Mouse (Mus musculus) liver, embryonic 16.5 days (tissue): ENCODE results near the gene Pknox2. TPM values are rescaled to one million over a fixed set of nuclear protein-coding genes. Genes with fewer than 3 reads are reported as not detected.

ENCODE experiments used
- ATAC-seq: fragments of 200-750 bp; cut with Nextera tagmentation; 2 replicates; pipeline ENCODE4 v1.8.0; 2017; ENCODE audit warnings: low read depth, mild to moderate bottlenecking, moderate number of reproducible peaks, moderate library complexity
- H3K27ac ChIP-seq: fragments of 300-500 bp; sonication (generic); 2 replicates; pipeline ENCODE4 v1.5.1; 2014; ENCODE audit warnings: mild to moderate bottlenecking, low read length
- H3K27me3 ChIP-seq: fragments of 300-500 bp; sonication (generic); 2 replicates; pipeline ENCODE4 v1.6.1; 2014; ENCODE audit warnings: low read depth, low read length, mixed read lengths; ENCODE audit not compliant: control insufficient read depth, insufficient read depth
- H3K36me3 ChIP-seq: fragments of 300-500 bp; sonication (generic); 2 replicates; pipeline ENCODE4 v1.6.1; 2014; ENCODE audit warnings: mild to moderate bottlenecking; ENCODE audit not compliant: control insufficient read depth, insufficient read depth
- H3K4me1 ChIP-seq: fragments of 300-500 bp; sonication (generic); 2 replicates; pipeline ENCODE4 v1.6.1; 2014; ENCODE audit warnings: low read depth, low read length, mixed read lengths; ENCODE audit not compliant: control insufficient read depth
- H3K4me2 ChIP-seq: fragments of 300-500 bp; sonication (generic); 2 replicates; pipeline ENCODE4 v1.6.1; 2014; ENCODE audit warnings: low read depth, low read length, mixed read lengths
- H3K4me3 ChIP-seq: fragments of 300-500 bp; sonication (generic); 2 replicates; pipeline ENCODE4 v1.5.1; 2014; ENCODE audit warnings: low read depth, mild to moderate bottlenecking, low read length
- H3K9ac ChIP-seq: fragments of 300-500 bp; sonication (generic); 2 replicates; pipeline ENCODE4 v1.6.1; 2014; ENCODE audit warnings: low read depth, low read length
- H3K9me3 ChIP-seq: fragments of 300-500 bp; sonication (generic); replicated peaks from 2 replicates; pipeline ENCODE4 v1.6.1; 2016; ENCODE audit warnings: low read length; ENCODE audit not compliant: control insufficient read depth
- WGBS: fragments of 180-500 bp; shearing (Covaris S2); extraction: QIAGEN DNeasy Blood & Tissue Kit; methylation state at CpG from one replicate; pipeline ENCODE4 v1.1.7; 2014; ENCODE audit not compliant: insufficient replicate concordance; 5-methylcytosine and 5-hydroxymethylcytosine counted together
- polyA plus RNA-seq: library from polyadenylated mRNA; unstranded; fragments of >200 nt; fragmentation: Nextera tagmentation; extraction: Ambion mirVana; gene quantifications from 2 replicates; pipeline ENCODE4 v1.2.1, GENCODE M21; 2015

Gene Pknox2
- polyA plus RNA-seq, 1 experiment from 2014 or later: 0.50 TPM

DNA sequence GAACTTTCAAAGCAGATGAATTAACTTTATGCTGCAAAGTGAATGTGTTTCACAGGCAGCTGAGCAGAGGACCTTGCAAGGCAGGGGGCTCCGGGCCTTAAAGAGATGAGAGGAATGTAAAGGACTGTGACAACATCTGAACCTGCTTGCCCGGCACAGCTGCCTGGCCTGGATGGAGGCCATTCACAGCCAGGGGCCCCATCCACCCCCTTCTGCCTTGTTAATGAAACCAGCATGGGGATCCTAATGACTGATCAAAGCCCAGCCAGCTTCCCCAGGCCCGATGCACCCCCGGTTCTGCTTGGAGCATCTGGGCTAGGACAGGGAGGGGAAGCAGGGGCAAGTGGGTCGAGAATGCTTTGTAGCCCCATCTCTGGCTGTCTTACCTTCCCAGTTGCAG is 183.0 kb downstream of the Pknox2 start:
- H3K36me3 ChIP-seq: no peaks in the 10 kb centered on the region
- H3K4me3 ChIP-seq: no peak overlapping the region
- H3K27ac ChIP-seq: no peak overlapping the region
- no peaks in the 10 kb centered on the region for H3K27me3 ChIP-seq
- WGBS: 29% methylated on average over 5 of the region's 5 CpGs
- no peak overlapping the region for H3K9ac ChIP-seq
- ATAC-seq: no peak
- no peak overlapping the region for H3K4me2 ChIP-seq
- H3K4me1 ChIP-seq: no peaks in the 10 kb centered on the region
- H3K9me3 ChIP-seq: no peaks in the 10 kb centered on the region

DNA sequence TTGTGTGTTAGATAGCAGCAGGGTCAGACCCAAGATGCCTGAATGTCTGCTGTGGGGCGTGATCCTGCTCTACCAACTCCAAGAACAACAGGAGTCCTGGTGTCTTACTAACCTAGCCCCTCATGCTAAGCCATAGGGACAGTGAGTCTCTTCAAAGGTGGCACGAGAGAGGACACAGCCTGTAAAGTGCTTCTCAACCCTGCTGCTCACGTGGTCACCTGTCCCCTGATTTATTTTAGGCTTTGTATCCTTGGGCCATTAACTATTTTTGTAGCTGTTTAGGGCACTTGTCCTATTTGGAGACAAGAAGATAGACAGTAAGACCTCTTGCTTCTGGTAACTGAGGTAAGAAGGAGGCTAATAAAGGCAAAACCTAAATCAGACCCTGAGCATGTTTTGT is 183.7 kb downstream of the Pknox2 start:
- no peak for ATAC-seq
- Histone ChIP-seq H3K4me2 (no peak overlapping the region), H3K27ac (no peak overlapping the region), H3K9me3 (no peaks in the 10 kb centered on the region), H3K4me3 (no peak overlapping the region), H3K27me3 (no peaks in the 10 kb centered on the region), H3K9ac (no peak overlapping the region), H3K4me1 (no peaks in the 10 kb centered on the region), H3K36me3 (no peaks in the 10 kb centered on the region)
- WGBS: 39% methylated on average over 3 of the region's 3 CpGs

DNA sequence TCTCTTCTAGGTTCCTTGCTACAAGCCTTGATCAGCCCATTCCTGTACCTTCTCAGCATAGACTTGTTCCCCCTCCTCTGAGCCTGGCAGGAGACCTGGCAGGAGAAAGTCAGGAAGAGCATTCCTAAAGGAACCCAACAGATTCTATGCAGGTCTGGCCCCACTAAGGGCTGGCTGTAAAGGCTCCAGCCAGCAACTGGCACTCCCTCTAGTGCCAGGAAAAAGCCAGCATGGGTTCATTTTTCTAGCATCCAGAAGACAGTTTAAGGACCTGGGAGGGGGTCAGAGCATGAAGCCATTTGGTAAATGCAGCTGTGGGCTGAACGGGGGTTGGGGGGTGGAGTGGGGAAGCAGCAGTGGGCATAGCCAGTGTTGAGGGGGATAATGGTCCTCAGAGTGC is 185.3 kb downstream of the Pknox2 start:
- Histone ChIP-seq H3K4me3 (no peak overlapping the region), H3K27ac (no peak overlapping the region), H3K4me2 (no peak overlapping the region), H3K4me1 (no peaks in the 10 kb centered on the region), H3K27me3 (no peaks in the 10 kb centered on the region), H3K36me3 (no peaks in the 10 kb centered on the region), H3K9ac (no peak overlapping the region), H3K9me3 (no peaks in the 10 kb centered on the region)
- no peak for ATAC-seq
- 31% methylated on average over 1 of the region's 1 CpGs for WGBS

DNA sequence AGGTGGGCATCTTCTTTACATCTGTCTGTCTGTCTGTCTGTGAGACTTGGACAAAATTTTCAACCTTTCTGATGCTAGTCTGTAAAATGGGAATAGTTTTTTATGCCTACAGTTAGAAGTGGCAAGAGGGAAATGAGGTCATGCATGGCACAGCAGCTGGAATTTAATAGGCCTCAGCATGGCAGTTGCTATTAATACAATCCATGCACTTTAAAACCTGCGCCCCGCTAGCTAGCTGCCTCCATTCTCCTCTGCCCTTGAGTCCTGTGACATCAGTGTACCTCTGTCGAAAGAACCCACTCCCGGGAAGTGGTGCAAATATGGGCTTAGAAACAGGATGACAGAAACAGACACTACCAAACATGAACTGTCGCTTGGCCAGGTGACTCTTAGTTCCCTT is 186.1 kb downstream of the Pknox2 start:
- Histone ChIP-seq H3K4me1 (no peaks in the 10 kb centered on the region), H3K27ac (no peak overlapping the region), H3K27me3 (no peaks in the 10 kb centered on the region), H3K9ac (no peak overlapping the region), H3K36me3 (no peaks in the 10 kb centered on the region), H3K9me3 (no peaks in the 10 kb centered on the region), H3K4me2 (no peak overlapping the region), H3K4me3 (no peak overlapping the region)
- no peak for ATAC-seq
- WGBS: 64% methylated on average over 5 of the region's 5 CpGs

DNA sequence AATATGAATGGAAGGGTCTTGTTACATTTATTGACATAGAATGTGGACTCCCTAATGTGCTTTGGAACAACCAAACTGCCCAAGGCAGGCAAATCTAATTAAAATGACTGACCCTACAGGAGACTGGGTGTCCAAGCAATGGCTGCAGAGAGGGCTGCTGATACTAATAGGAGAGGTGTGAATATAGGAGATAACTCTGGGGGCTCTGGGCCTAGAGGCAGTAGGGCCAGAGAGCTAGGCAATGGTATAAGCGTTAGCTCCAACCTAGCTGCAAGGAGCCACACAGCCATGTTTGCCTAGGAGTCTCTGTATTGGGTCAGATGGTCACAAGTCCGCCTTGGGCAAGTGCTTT is 196.1 kb downstream of the Pknox2 start:
- WGBS: 50% methylated on average over 2 of the region's 2 CpGs
- no peak overlapping the region for H3K4me3 ChIP-seq
- no peaks in the 10 kb centered on the region for H3K27me3 ChIP-seq
- H3K4me2 ChIP-seq: no peak overlapping the region
- no peaks in the 10 kb centered on the region for H3K9me3 ChIP-seq
- no peak overlapping the region for H3K9ac ChIP-seq
- no peaks in the 10 kb centered on the region for H3K36me3 ChIP-seq
- H3K4me1 ChIP-seq: no peaks in the 10 kb centered on the region
- ATAC-seq: no peak
- no peak overlapping the region for H3K27ac ChIP-seq

DNA sequence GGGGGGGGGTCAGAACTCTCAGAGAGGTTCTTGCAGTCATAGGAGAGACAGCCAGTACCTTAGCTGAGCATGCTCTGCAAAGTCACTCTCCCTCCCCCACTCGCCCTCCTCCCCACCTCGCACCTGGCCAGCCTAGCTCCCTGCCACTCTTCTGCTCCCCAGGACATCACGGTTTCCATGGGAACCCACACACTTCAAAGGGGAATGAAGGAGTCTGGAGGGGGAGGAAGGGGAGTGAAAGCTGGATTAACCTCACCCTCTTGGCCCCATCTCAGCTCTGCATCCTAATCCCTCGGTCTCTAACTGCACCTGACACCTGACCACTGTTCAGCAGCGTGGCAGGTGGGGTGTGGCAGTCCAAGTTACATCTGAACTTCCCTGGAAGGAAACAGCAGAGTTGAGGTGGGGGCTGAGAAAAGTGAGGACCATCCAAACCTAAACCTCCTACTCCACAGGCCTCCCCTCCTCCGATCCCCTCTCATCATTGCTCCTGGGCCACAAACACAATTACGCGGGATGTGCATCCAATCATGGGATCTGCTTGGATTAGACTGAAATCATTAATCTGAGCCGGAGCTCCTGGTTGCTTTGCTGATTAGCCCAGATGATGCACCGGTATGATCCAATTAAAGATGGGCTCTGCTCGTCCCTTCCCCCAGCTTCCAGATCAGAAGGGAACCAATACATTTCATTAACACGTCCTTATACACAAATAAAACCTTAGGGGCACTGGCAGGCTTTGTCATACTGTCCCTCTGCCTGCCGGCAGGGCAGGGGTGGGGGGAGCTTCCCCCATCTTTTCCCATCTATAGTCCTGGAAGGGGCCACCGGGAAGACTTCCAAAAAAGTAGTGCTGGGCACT is 196.7 kb downstream of the Pknox2 start:
- H3K9me3 ChIP-seq: no peaks in the 10 kb centered on the region
- H3K9ac ChIP-seq: no peak overlapping the region
- H3K27ac ChIP-seq: no peak overlapping the region
- H3K4me1 ChIP-seq: no peaks in the 10 kb centered on the region
- no peak overlapping the region for H3K4me2 ChIP-seq
- ATAC-seq: no peak
- H3K27me3 ChIP-seq: no peaks in the 10 kb centered on the region
- 34% methylated on average over 14 of the region's 14 CpGs for WGBS
- H3K36me3 ChIP-seq: no peaks in the 10 kb centered on the region
- no peak overlapping the region for H3K4me3 ChIP-seq

DNA sequence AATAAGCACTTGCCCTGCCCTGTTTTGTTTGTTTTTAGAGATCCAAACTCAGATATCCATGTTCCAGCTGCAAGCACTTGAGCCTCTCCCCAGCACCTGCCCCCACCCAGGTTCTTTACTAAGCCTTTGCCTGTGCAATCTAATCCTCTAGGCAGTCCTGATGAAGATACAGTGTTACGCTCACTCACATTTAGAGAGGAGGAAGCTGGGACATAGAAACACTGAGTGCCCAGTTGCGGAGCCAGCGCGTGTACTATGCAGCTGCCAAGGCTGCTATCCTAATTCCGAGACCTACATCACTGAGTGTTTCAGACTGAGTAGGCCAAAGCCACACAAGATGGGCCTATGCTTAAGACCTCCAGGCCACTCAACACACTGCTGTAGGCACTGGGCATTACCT is 199.0 kb downstream of the Pknox2 start:
- Histone ChIP-seq H3K27me3 (no peaks in the 10 kb centered on the region), H3K9me3 (no peaks in the 10 kb centered on the region), H3K9ac (no peak overlapping the region), H3K27ac (no peak overlapping the region), H3K36me3 (no peaks in the 10 kb centered on the region), H3K4me1 (no peaks in the 10 kb centered on the region), H3K4me3 (no peak overlapping the region), H3K4me2 (no peak overlapping the region)
- WGBS: 73% methylated on average over 5 of the region's 5 CpGs
- no peak for ATAC-seq

DNA sequence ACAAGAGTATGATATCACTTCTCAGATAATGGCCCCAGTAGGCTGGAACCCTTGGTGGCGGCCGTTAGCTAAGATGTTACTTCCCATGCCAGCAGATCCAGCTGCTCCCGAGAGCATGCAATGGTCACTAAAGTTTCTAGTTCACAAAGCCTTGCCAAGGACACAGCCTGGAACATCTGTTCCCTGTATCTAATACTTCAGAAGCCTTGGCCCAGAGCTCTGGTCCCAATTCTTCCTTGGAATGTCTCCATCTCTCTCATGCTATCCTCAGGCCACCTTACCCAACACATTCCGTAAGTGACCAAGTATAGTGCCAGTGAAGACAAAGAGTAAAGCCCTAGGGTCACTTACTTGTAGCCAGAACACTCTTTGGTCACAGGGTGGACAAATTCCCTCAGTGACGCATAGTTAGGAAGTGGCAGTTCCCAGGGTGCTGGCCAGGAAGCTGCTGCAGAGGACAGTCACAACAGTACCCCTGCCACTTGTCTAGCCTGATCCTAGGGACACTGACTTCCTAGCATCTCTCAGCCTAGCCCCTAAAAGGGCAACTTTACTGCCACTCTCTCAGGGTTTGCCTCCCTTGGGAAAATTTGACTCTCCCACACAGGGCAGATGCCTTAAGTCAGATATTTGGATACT is 200.0 kb downstream of the Pknox2 start:
- H3K4me3 ChIP-seq: no peak overlapping the region
- H3K36me3 ChIP-seq: no peaks in the 10 kb centered on the region
- no peak overlapping the region for H3K27ac ChIP-seq
- whole genome bisulfite sequencing: 66% methylated on average over 5 of the region's 5 CpGs
- no peak overlapping the region for H3K4me2 ChIP-seq
- H3K27me3 ChIP-seq: no peaks in the 10 kb centered on the region
- no peaks in the 10 kb centered on the region for H3K9me3 ChIP-seq
- H3K9ac ChIP-seq: no peak overlapping the region
- no peaks in the 10 kb centered on the region for H3K4me1 ChIP-seq
- ATAC-seq: no peak

DNA sequence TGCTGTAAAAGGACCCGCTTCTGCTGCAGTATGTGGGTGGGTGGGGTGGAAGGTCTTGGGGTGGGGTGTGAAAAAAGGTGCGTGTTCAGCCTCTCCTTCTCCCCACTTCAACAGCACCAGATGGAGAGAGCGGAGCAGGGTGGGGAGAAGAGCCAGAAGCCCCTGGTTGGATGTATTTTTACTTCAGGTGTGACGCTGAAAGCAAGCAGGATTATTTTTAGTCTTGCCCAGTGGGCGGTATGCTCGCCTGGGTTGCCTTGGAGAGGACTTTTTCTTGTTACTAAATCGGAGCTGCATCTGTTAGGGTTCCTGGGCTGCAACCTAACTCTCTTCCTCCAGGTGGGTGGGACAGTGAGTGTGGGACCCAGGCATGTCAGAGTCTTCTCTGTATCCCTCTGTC is 202.4 kb downstream of the Pknox2 start:
- H3K4me1 ChIP-seq: no peaks in the 10 kb centered on the region
- 63% methylated on average over 7 of the region's 7 CpGs for WGBS
- H3K27me3 ChIP-seq: no peaks in the 10 kb centered on the region
- no peak for ATAC-seq
- no peak overlapping the region for H3K27ac ChIP-seq
- no peak overlapping the region for H3K4me3 ChIP-seq
- no peaks in the 10 kb centered on the region for H3K9me3 ChIP-seq
- no peaks in the 10 kb centered on the region for H3K36me3 ChIP-seq
- no peak overlapping the region for H3K9ac ChIP-seq
- no peak overlapping the region for H3K4me2 ChIP-seq
